Mouse (Mus musculus) retina, postnatal 7 days (tissue): Measurements from ENCODE around the gene Gm20388.

Experiments used
- DNase-seq: peaks from one replicate; pipeline ENCODE4 v3.0.0-alpha.2; 2012; ENCODE audit warnings: low read depth, low spot score

The Gm20388 gene

DNA sequence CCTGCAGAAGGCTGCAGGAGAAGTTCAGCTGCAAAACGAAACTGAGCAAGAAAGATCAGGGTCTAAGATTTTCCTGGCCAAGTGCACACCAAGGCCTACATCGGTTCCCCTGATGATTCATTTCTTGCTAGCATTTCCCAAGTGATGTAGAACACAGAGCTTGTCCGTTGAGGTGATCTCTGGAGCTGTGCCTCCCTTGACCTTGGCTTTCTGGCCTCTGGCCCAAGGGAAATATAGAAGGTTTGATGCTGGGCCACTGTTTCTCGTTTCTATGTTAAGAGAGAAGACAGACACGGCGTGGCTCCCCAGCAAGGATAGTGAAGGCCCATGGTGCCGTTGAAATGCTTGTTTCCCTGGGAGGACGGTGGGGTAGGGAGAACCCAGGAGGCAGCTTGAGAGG is 3857.2 kb downstream of the Gm20388 start:
- no peak for DNase-seq

DNA sequence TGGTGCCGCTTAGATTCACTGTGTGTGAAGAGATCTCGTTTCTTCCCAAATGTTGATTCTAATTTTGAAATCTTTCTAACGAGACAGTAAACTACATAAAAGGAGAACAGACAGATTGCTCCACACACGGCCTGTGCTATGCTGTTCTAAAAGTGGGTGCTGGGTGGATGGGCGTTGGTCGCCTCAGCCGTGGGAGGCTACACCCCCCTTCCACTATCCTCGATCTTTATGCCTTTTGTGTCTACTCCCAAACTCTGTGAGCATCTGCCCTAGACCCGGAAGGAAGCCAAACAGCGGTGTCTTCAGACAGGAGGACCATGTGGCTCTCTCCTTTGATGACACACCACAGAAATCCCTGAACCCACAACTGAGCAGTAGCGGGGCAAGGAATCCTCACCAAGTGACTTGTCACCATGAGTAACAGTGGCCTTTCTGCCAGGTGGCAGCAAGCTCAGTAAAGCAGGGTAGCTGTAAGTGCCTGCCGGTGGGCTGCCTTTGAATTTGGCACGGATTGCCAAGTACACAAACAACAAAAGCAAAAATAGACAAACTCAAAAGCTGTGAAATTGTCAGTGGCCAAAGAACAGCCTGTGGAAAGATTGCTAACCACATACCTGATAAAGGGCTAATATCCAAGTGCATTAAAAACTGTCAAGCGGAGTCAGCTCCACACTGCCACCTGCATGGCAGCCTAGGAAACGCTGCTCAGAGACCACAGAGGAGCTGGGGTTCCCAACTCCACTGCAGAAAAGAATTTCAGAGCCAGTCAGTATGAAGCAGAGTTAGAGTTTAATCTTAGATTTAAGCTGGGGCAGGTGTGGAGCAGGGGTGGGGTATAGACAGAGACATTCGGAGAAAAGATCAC is 3858.1 kb downstream of the Gm20388 start:
- peak; percentile 27 for DNase-seq

DNA sequence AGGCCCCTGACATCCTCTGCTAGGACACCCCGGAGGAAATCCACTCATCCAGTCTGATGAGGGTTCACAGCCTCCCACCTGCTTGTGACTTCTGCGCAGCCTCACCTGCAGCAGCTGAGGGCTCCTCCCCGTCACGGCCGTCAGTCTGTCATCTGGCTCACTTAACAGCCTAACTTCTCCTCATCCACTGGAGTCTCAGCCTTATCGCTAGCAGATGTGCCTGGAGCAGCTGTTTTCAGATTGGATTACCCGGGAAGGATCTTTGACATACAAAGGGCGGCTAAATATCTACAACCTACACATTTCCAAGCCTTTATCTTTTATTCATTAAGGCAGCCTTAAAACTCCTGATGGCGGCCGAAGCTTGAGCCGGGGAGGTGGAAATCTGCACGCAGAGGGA is 3862.8 kb downstream of the Gm20388 start:
- no peak for DNase-seq

DNA sequence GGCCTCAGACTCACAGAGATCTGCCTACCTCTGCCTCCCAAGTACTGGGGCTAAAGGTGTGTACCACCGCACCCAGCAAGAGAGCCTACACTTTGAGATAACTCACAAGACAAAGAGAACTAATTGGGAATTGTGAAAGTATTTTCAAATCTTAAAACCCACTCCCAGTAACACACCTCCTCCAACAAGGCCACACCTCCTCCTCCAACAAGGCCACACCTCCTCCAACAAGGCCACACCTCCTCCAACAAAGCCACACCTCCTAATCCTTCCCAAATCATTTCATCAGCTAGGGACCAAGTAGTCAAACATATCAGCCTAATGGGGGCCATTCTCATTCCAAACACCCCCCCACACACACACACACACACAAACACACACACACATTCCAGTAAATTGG is 3863.8 kb downstream of the Gm20388 start:
- no peak for DNase-seq

DNA sequence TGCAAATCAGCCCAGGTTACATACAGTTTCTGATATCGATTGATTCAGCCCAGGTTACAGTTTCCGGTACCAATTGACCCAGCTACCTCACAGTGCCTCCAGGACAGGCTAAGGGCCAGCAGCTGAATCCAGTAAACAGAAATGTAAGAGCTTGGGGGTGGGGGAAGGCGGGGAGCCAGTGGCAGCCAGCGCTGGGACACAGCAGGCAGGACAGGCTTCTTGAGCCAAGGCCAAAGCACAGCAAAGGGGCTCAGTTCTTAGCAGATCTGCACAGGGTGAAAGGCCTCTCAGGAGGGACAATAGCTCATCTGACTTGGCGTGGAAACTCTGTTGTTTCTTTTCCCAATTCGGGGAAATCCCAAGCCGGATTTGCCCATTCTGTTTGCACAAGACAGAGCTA is 3866.7 kb downstream of the Gm20388 start:
- no peak for DNase-seq

DNA sequence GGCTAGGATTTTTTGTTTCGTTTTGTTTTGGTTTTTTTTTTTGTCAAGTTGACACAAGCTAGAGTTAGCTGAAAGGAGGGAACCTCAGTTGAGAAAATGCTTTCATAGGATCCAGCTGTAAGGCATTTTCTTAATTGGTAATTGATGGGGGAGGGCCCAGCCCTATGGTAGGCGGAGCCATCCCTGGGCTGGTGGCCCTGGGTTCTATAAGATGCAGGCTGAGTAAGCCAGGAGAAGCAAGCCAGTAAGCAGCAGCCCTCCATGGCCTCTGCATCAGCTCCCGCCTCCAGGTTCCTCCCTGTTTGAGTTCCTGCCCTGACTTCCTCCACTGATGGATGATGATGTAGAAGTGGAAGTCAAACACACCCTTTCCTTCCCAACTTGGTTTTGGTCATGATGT is 3869.8 kb downstream of the Gm20388 start:
- DNase-seq, result no peak

DNA sequence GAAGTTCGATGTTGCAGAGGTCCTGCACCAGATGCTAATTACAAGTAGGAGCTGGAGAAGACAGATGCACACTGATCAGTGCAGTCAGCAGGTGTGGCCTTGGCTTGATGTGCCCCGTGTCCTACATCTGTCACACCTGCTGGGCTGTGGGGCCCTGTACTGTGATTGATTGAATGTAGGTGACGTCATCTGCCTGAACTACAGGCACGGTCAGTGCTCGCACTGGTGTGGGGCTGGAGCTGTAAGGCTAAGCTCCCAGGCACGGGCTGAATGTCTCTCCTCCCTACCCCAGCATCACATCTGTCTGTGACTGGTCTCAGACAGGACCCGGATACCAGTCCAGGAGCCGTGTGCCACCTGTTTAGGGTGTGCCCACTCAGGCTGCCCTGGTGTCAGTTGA is 3870.6 kb downstream of the Gm20388 start:
- no peak for DNase-seq

DNA sequence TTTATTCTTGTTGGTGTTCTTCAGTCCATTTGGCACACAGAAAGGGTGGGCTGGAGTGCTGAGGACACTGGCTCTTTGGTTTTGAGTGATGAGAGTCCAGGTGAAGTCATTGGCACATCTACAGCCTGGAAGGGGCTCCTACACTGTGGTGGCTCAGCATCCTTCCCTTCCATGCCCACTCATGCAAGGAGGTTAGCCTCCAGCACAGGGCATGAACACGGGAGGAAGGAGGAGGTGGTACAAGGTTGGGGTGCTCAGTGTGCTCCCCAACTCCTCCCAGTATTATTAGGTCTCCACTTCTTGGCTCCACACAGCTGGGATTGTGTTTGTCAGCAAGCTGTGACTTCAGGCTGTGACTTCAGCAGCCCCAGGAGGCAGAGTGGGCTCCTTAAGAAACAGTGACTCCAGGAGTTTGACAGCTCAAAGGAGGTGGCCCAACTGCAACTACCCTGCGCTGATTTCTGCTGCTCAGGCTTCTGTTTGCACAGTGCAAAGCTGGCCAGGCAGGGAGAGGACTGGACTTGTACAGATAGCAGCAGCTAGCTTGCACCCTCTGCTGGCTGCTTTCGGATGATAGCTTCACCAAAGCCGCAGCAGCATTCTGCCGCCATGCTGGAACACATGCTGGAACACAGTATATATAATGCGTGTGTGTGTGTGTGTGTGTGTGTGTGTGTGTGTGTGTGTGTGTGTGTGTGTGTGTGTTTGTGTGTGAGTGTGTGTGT is 3873.0 kb downstream of the Gm20388 start:
- peak; percentile 70 for DNase-seq

DNA sequence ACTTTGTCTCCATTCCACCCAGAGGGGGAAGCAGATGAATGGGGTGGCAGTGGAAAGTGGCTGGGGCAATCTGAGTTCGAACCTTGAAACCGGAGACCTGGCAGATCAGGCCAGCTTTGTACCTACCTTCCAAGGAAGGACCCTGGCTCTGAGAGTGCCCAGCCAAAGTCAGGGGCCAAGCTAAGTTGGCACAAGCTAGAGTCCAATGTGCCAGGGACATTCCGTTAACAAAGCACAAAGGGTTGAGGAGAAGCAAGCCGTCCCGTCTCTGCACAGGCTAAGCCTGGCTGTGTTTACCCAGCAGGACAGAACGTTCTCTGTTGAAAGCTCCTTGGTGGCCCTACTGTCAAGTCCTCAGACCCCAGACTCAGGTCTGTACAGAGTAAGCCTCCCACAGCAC is 3875.5 kb downstream of the Gm20388 start:
- DNase-seq, result no peak

DNA sequence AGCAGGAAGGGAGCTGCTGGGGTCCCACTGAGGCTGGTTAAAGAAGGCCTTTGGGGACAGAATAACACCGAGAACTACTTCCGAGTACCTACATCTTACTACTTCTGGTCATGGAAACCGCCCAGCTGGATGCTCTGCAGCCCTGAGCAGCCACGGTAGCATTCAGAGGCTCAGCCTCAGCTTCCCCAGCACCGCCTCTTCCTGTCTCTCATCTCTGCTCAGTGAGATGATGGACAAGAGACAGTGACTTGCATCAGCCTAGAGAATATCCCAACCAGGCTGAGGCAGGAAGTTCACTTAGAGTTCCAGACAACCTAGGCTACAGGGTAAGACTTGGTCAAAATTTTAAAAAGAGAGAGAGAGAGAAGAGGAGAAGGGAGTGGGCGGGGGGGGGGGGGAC is 3876.0 kb downstream of the Gm20388 start:
- DNase-seq, result no peak

DNA sequence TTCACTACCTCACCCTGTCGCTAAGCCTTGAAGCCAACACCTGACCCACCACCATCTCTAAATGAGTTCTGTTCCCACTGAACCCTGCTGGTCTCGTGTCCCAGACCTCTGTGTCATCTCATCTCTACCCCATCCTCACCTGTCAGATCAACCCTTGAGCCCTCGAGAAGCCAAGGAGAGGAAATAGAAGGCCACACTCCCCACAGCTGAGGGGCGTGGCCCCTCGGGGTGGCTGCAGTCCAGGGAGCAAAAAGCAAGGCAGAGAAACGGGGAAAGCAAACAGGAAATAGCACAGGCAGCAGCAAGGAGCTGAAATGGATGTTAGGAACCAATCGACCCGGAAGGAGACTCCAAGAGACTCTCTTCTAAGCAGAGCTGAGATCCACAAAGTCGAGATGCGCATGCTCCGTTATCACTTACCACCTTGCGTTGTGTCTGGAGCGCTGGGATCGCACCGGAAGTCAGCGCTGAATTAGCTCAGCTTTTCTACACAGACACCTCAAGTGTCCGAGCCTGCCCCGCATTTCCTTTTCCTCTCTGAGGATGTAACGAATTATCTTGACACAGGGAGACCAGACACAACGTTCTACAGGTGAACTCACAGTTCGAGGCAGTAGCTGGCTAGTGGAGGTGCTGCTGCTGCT is 3876.7 kb downstream of the Gm20388 start:
- DNase-seq, result no peak

DNA sequence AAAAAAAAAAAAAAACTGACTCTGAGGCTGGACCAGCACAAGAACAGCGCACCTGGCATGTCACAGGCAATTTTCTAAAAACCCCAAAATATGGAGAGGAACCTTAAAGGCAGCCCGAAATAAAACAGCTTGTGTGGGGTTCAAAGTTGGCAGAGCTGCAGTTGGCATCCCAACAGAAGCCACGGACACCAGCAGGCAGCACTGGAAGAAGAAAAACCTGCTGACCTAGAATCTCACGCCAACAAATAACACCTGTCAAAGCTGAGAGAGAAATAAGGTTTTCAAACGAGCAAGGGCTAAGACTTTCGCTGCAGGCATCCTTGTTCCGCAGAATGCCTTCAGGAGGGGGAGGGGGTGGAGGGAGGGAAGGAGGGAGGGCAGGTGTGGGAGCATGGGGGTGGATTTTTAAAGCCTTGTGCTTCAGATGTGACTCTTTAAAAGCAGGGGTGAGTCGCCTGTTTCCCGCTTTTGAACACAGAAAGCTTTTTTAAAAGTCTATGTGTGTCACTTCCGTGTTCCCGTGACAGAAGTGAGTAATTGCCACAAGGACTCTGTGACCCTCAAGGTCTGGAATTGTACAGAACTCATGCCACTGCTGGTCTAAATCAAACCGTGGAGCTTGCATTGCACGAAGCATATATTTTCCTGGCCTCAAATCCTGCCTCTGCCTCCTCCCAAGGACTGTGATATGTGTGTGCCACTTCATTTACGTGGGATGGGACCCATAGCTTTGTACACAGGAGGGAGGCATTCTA is 3878.0 kb downstream of the Gm20388 start:
- no peak for DNase-seq

DNA sequence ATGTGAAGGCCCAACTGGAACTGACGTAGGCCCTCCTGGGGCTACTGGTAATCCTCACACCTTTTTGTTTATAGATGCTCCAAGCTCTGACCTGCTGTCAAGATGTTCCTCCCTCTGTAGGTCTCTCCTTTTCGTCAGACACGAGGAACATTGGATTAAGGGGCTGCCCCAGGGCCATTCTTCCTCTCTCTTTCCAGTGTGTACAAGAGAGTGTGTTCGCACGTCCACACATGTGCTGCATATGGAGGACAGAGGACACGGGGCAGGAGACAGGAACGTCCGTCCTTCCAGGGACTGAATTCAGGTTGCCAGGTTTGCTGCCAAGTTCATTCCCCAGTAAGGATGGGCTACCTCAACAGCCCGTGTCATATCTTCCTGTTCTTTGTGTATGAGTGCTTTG is 3878.8 kb downstream of the Gm20388 start:
- no peak for DNase-seq

DNA sequence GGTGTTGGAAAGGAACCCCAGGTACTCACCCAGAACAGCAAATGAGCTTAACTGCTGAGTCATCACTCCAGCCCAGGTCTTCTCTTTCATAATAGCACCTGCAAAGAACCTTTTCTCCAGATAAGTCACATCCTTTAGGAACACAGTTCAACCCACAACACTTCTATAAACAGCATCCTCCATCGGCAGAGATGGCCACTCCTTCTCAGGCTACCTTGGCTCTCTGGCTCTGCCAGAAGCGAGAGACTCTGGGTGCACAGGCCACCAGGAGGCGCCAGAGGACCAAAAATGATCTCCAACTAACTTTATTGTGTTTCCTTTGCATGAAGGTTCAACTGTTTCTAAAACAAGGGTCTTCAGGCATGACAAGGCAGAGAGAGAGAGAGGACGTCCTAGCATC is 3879.3 kb downstream of the Gm20388 start:
- peak; percentile 57 for DNase-seq

DNA sequence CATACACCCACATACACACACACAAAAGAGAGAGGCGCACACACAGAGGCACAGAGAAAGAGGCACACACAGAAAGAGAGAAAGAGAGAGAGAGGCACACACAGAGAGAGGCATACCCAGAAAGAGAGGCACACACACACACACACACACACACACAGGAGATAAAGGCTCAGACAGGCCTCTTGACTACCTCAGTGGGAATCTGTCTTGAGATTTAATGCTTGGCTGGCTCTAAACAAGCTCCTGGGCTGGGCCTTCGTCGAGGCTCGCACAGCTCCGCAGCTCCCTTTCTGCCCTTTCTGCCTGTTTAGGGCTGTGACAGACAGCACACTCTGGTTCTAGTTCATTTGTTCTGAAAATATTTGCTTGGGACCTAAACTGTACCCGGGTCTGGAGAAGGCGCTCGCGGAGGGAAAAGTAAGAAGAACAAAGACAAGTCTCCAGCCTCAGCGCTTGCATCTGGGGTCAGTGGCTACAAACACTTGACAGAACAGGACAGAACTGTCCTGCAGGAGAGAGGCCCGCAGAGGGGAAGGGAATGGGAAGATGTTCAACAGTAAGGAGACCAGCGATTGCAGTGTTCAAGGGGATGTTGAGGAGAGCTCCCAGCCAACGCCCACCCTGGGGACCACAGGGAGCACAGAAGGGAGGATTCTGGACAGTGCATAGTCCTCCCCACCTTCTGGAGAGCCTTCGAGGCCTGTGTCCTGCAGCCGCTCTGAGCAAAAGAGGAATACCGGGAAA is 3880.6 kb downstream of the Gm20388 start:
- DNase-seq, result no peak

DNA sequence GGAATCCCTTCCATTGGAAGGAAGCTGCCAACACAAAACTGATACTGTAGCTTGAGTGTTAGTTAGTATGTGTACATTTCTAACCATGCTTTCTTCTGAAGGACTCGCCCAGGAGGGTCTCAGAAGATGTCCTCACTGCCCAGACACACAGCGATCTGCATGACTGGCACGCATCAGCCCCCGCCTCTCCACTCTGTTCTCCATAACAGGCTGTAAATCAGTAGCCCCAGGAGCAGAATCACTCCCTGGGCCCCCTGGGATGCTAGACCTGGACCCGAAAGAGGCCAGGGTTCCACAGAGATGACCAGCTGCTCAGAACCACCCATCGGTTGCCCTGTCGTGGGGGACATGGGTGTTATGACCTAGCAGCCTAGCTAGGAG is 3881.2 kb downstream of the Gm20388 start:
- no peak for DNase-seq

DNA sequence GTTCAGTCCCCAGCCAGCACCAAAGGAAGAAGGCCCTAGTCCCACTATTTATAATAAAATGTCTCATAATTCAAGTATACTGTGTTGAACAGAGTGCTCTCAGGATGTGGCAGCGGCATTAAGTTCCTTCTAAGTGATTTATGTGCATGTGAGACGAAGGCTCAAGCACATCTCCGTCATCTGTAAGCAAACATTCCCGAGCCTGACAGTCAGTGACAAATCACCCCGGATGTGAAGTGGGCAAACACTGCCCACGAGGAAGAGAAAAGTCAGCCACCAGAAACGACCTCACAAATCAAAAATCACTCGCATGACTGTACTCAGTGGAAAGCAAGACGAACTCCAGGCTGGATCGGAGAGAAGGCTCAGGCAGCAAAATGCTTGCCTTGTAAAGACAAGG is 3883.3 kb downstream of the Gm20388 start:
- DNase-seq, result no peak

DNA sequence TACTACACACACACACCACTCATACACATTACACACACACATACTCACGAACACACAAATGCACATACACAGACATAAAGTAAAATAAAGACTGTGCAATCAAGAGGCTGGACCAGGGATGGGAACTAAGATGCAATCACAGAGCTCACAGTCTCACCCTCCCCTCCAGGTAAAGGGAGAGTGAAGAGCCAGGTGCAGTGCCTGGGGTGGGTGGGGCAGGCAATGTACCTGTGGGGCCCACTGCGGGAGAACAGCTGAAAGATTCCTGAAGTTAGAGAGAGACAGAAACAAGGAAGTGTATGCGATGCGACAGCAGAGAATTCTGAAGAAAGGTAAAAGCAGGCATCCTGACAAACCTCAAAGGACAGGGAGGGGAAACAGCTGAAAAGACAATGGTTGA is 3884.1 kb downstream of the Gm20388 start:
- DNase-seq, result no peak

DNA sequence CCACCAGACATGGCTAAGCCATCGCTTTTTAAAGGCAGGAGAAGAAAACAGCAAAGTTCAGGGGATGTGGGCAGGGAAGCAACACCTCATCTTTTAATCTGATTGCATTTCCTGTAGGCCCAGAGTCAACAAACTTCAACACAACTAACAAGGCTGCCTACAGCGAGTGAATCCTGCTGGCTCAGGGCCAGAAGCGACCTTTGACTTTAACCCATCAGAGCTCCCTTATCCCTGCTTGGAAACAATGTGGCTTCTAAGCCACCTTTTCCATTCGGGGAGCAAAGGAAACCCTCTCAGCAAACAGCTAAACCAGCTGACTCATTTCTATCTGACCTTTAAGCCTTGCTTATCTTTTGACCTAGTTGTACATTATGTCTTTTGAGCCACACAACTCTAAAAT is 3886.1 kb downstream of the Gm20388 start:
- no peak for DNase-seq

DNA sequence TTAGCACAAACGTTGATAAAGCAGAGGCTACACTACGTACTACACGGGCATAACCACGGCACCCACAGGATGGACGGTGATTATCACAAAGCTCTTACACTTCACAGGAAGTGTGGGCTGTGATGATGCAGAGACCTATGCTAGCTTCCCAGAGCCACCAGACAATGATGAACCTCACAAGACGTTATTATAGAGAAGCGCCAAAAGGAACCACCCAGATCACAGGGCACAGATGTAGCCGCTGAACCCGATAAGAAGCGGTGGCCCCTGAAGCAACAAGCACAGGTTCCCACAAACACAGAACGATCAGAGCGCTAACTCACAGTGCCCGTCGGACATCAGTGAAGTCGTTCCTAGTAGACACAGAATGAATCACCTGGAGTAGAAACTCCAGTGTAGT is 3887.3 kb downstream of the Gm20388 start:
- no peak for DNase-seq

DNA sequence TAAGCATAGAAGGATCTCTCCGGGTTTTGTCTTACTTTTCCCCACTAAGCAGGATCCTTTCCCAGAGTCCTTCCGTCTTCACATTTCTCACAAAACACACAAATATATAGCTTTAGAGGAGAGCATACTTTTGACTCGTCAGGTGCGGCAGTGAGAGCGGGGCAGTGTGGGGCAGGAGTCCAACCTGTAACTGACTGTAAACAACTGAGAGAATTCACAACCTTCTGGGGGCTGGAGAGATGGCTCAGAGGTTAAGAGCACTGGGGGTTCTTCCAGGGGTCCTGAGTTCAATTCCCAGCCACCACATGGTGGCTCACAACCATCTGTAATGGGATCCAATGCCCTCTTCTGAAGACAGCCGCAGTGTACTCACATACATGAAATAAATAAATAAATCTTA is 3888.8 kb downstream of the Gm20388 start:
- no peak for DNase-seq
